Mouse (Mus musculus) gastrocnemius, adult 2 months (tissue): ENCODE results near the gene Rasal1. TPM values are rescaled to one million over a fixed set of nuclear protein-coding genes. Genes with fewer than 3 reads are reported as not detected.

Source experiments
- DNase-seq: peaks from one replicate; pipeline ENCODE4 v3.0.0; 2022
- H3K27ac ChIP-seq: fragments of 200-600 bp; 2 replicates; pipeline ENCODE4 v1.8.1; 2022; ENCODE audit warnings: mild to moderate bottlenecking
- H3K4me3 ChIP-seq: fragments of 200-600 bp; 2 replicates; pipeline ENCODE4 v1.8.1; 2022; ENCODE audit warnings: mild to moderate bottlenecking, moderate library complexity
- CTCF ChIP-seq: fragments of 200-600 bp; IDR thresholded peaks from 2 replicates; pipeline ENCODE4 v1.8.1; 2022; ENCODE audit warnings: antibody characterized with exemption, mild to moderate bottlenecking, moderate library complexity
- intact Hi-C: fragments of 180-260 bp; cut with DNase I; formaldehyde crosslinking; loops from one replicate; pipeline ENCODE4 v1.15.1; 2025
- total RNA-seq, 2 experiments: library from RNA; stranded (reverse); gene quantifications; 2 replicates each; pipeline ENCODE4 v1.2.3; 2021

Rasal1 gene
- total RNA-seq, 2 experiments from 2014 or later: not detected

DNA sequence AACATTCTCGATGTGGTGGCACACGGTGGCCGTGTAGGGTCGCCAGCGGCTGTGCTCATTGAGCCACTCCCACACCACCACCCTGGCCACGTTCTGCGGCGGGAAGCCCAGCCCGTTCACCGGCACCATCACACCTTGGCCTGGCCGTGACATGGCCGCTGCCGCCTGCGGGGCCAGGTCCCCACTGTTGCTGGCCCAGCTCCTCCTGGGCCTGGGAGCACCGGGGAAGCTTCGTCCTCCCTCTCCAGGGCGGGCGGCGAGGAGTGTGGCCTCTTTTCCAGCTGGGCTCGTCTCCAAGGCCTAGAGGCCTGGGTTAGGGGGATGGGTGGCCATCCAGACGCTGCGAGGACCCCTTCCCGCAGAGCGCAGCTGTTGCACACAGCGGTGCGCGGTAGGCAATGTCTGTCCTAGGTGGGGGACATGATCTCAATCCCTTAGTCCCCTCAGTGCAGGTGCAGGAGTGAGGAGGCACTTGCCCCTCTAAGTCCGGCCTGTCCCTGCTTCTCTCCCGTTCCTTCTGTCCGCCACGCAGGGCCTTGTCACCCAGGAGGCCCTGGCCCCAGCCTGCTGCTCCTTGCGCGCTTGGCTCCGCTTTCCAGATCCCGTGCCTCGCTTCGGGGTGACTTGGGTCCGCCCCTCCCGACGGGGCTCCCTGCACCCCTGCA lies 61.7 kb downstream of the Rasal1 start:
- TF ChIP-seq CTCF: no peak
- Histone ChIP-seq H3K4me3 (peak overlapping the region; percentile 69), H3K27ac (no peak overlapping the region)
- no peak for DNase-seq
- intact Hi-C loops: no loop called here

DNA sequence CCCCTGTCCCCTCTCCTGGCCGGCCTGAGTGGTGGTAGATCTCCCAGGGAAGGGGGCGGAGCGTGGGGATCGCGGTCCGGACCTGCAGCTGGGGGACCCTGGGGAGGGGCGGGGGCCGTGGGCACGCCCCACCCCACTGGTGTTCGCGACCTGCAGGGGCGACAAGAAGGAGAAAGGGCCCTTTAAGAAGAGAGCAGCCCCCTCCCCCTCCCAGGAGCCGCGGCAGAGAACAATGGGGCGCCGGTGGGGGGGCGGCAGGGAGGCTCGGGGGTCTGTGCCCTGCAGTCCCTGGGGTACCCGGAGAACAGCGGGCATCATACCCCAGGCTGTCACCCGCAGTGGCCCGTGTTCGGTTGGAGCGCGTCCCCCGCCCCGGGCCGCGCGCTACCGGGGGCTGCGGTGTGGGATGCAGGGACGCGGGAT lies 62.2 kb downstream of the Rasal1 start:
- Histone ChIP-seq H3K4me3 (peak overlapping the region; percentile 69), H3K27ac (no peak overlapping the region)
- intact Hi-C loops: no loop called here
- DNase-seq: no peak
- no peak for TF ChIP-seq CTCF

DNA sequence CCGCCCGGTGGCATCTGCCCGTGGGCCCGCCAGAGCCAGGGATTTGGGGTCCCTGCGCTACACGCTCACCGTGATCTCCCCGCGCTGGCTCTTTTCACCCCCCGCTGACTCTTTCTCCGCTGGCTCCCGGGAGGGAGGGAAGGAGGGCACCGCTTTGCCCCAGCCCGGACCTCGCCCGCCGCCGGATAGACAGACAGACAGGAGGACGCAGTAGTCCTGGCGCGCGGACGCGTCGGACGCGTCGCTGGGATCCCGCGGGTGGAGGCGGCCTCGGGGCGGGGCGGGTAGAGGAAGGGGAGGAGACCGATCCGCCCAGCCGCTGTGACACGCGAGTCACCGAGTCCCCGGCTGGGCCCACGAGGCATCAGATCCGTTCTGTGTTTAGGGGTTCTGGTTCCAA lies 62.8 kb downstream of the Rasal1 start:
- DNase-seq: peak; percentile 58
- Histone ChIP-seq H3K4me3 (peak overlapping the region; percentile 69), H3K27ac (no peak overlapping the region)
- no peak for TF ChIP-seq CTCF
- intact Hi-C loops: no loop called here

DNA sequence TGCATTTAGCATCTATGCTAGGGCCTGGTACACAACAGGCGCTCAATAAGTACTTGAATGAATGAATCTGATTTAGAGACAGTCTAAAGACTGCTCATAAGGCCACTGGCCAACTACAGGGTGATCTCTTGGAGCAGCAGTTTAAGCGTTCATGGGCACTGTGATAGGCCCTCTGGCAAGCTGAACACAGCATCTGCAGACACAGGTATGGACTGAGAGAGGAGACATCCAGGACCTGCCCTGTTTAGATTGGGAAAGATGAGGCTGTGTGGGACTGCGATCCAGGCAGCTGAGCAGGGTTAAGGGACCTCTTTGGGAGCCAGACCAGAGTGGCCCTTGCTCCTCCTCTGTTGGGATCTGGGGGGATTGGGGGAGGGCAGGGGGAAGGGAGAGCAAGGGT lies 63.2 kb downstream of the Rasal1 start, which contains the start of gene Dtx1:
Gene Dtx1 (minus strand): TSS at position 101 of the 400 bp plus-strand sequence.
- H3K4me3 ChIP-seq: peak within 1 kb of the TSS; percentile 69
- H3K27ac ChIP-seq: no peak within 1 kb of the TSS
- no peak for DNase-seq
- intact Hi-C loops: no loop called here
- TF ChIP-seq CTCF: no peak

DNA sequence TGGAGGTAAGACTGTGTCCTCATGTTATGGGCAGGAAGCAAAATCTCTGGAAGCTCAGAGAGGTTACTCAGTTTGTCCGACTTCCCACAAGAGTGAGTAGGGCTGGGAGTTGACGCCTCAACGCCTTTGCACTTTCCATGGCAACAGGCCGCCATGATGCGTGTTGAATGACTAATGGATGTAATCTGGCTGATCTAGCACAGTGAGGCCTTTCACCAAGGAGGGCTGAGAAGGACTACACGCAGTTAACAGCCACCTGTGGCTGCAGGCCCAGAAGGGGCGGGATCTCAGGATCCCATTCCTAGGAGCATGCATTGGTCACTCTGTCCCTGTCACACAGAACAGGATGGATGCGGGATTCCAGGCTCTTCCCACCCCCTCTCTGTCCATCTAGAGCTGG lies 64.1 kb downstream of the Rasal1 start:
- TF ChIP-seq CTCF: no peak
- DNase-seq: no peak
- intact Hi-C loops: no loop called here

DNA sequence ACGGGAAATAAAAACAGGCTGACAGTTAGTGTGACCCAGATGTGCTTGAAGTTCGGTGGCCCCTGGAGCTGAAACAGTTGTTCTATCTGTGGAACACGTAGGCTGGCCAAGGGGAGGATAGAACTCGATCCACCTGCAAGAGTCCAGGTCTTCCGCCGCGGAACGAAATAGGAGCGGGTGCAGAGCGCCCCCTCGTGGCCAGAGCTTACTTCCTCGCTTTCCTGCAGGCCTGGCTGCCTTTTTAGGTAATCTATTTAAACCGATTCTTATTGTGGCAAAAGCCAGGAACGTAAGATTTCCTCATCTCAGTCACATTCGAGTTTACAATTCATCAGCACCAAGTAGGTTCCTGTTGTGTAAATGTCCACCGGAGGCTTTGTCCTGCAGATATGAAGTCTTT lies 65.7 kb downstream of the Rasal1 start:
- Histone ChIP-seq H3K4me3 (no peak overlapping the region), H3K27ac (no peak overlapping the region)
- DNase-seq: peak; percentile 66
- peak; percentile 91 for TF ChIP-seq CTCF
- intact Hi-C loops: loop anchor here (1.0 kb wide), 1 partner anchor 92 kb away; no protein-coding TSS in a partner anchor

More for the DNA sequence above, 64.1 kb downstream of the Rasal1 start:
- H3K4me3 ChIP-seq: no peak overlapping the region
- no peak overlapping the region for H3K27ac ChIP-seq

DNA sequence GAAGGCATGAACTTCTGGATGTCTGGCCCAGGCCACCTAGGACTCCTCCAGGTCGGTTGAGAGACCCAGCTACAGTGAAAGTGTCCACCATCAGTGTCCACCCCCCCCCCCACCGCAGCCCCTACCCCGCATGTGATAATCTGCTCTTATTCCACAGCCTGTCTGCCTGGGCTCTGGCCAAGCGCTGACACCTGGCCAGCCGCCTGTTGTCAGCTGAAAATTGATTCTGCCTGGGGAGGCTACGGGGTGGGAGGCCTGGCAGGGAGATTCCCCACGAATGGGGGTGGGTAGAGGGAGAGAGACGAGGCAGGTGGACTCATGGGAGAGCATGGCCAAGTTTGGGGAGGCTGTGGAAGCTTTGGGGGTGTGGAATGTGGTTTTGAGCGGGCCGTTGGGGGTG lies 68.5 kb downstream of the Rasal1 start:
- Histone ChIP-seq H3K27ac (no peak overlapping the region), H3K4me3 (no peak overlapping the region)
- intact Hi-C loops: no loop called here
- TF ChIP-seq CTCF: no peak
- no peak for DNase-seq

DNA sequence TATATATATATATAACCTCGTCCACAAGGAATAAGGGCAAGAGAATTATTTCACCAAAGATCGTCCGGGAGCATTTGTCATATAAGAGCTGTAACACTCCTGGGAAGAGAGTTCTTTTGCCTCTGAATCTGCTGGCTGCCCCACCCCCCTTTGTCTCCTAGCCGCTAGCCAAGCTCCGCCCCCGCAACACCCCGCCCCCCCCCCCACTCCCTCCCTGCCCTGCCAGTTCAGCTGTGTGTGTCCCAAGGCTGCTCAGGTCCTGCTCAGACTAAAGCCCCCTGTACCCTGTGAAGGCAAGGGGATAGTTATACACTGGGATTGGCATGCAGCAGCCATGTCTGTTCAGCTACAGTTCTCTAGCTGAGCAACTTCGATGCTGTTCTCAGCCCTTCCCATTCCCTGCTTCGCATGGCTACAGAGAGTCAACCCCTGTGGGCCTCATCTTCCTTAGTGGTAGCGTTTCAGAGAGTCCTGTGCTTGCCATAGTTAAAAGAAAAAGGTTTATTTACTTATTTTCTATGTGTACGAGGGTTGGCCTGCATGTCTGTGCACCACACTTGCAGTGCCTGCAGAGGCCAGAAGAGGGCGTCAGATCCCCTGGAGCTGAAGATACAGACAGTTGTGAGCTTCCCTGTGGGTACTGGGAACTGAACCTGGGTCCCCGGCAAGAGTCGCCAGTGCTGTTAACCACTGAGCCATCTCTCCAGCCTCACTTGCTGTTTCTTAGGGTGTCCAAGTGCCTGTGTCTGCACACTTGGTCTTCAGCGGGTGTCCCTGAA lies 70.2 kb downstream of the Rasal1 start:
- intact Hi-C loops: no loop called here
- no peak for DNase-seq
- no peak overlapping the region for H3K27ac ChIP-seq
- TF ChIP-seq CTCF: no peak
- H3K4me3 ChIP-seq: no peak overlapping the region

DNA sequence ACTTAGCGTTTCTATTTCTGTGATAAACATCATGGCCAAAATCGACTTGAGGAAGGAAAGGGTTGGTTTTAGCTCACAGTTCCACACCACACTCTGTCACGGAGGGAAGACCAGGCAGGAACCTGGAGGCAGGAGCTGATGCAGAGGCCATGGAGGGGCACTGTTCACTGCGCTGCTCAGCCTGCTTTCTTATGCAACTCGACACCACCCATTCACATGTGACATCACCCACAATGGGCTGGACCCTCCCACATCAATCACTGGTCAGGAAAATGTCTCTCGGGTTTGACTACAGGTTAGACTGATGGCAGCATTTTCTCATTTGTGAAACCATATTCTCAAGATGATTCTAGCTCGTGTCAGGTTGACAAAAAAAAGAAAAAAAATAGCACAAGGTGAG lies 72.4 kb downstream of the Rasal1 start:
- no peak for TF ChIP-seq CTCF
- intact Hi-C loops: no loop called here
- H3K4me3 ChIP-seq: no peak overlapping the region
- DNase-seq: no peak
- no peak overlapping the region for H3K27ac ChIP-seq

DNA sequence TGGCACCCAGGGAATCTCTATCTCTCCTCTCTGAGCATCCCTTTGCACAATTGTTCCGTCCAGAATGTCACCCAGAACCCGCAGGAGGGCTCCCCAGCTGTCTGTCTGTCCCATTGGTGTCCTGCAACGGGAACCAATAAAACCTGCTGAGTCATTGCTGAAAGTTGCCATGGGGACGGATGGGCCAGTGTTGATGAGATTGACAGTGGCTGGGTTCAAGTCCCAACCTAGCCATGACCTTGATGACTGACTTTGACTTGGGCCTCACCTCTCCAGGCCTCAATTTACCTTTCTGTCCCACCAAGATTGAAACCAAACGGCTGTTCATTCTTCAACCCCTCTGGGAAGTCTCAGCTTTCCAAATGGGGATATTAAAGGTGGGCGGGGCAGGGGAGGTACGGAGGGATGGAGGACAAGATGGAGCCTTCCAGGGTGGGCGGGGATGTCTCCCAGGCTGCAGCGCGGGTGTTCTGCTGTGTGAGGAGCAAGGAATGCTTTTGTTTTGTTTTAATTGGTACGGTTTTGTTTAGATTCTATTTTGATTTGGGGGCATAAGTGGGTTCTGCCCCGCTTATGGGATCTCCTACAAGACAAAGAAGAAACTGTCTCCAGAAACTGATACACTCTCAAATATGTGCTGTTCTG lies 77.3 kb downstream of the Rasal1 start:
- intact Hi-C loops: no loop called here
- no peak overlapping the region for H3K4me3 ChIP-seq
- DNase-seq: no peak
- no peak for TF ChIP-seq CTCF
- no peak overlapping the region for H3K27ac ChIP-seq

Other genes starting within 250 kb of the Rasal1 start
- not detected for gene Lhx5, start 217.1 kb upstream of the Rasal1 start, total RNA-seq
- gene Sdsl, start 176.0 kb upstream of the Rasal1 start, total RNA-seq: 1 to 10 TPM in 1 of 2 experiments, under 1 TPM in 1; 0.41 to 1.1 TPM
- gene Sds, start 172.3 kb upstream of the Rasal1 start, total RNA-seq: under 1 TPM; 0.26 to 0.70 TPM
- gene Plbd2, start 145.2 kb upstream of the Rasal1 start, total RNA-seq: 10 to 100 TPM; 33.7 to 47.8 TPM
- gene Slc8b1, start 137.6 kb upstream of the Rasal1 start, total RNA-seq: 10 to 100 TPM in 1 of 2 experiments, 1 to 10 TPM in 1; 8.1 to 10.5 TPM
- 10 to 100 TPM; 42.7 to 44.8 TPM for gene Tpcn1, start 60.1 kb upstream of the Rasal1 start, total RNA-seq
- not detected for gene Iqcd, start 59.8 kb upstream of the Rasal1 start, total RNA-seq
- gene Rita1, start 36.2 kb upstream of the Rasal1 start, total RNA-seq: 1 to 10 TPM; 4.9 to 6.6 TPM
- 10 to 100 TPM; 16.9 to 17.7 TPM for gene Ddx54, start 36.1 kb upstream of the Rasal1 start, total RNA-seq
- not detected for gene Cfap73, start 14.6 kb upstream of the Rasal1 start, total RNA-seq
- gene Dtx1, start 63.1 kb downstream of the Rasal1 start, total RNA-seq: under 1 TPM; 0.45 to 0.54 TPM
- under 1 TPM; 0.10 to 0.28 TPM for gene Oas2, start 101.0 kb downstream of the Rasal1 start, total RNA-seq
- under 1 TPM in 1 of 2 experiments, not detected in 1; 0.06 TPM for gene Oas3, start 128.8 kb downstream of the Rasal1 start, total RNA-seq
- gene Oas1e, start 146.7 kb downstream of the Rasal1 start, total RNA-seq: not detected
- gene Oas1c, start 163.7 kb downstream of the Rasal1 start, total RNA-seq: under 1 TPM; 0.17 to 0.28 TPM
- not detected for gene Oas1f, start 198.6 kb downstream of the Rasal1 start, total RNA-seq
- gene Oas1h, start 212.6 kb downstream of the Rasal1 start, total RNA-seq: not detected
- gene Oas1g, start 238.8 kb downstream of the Rasal1 start, total RNA-seq: under 1 TPM in 1 of 2 experiments, not detected in 1; 0.14 TPM